Mouse (Mus musculus) left cerebral cortex, postnatal 4 days (tissue): ENCODE results near the gene Syt16. TPM values are rescaled to one million over a fixed set of nuclear protein-coding genes. Genes with fewer than 3 reads are reported as not detected.

Experiments used
- DNase-seq: peaks from one replicate; pipeline ENCODE4 v3.0.0-alpha.2; 2022
- intact Hi-C: fragments of 180-260 bp; cut with DNase I; formaldehyde crosslinking; loops from one replicate; pipeline ENCODE4 v1.15.1; 2025
- total RNA-seq, 2 experiments: library from RNA; stranded (reverse); gene quantifications; 2 replicates each; pipeline ENCODE4 v1.2.3; 2021

Syt16 gene
- total RNA-seq, 2 experiments from 2014 or later = 107 TPM

DNA sequence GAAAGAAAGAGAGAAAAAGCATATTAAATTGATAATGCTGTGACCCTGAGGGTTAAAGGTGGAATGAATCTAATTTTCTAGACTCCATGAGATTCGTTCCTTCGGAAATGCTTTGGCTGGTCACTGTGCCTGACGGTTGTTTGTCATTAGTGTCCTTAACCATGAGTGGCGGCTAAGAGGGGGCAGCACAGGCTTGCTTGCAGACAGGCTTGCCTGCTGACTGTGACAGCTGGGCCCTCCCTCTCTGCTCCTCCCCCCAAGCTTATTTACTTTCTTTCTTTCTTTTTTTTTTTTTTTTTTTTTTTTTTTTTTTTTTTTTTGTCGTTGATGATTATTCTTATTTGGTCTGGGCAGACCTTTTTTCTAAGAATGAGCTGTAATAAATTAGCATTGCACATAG lies 298.9 kb downstream of the Syt16 start:
- intact Hi-C loops = no loop called here

GRCm38 (mm10) chr12:74301559-74301958 lies 304.1 kb downstream of the Syt16 start:
- intact Hi-C loops = no loop called here
- DNase-seq = no peak

More for the DNA sequence above, 298.9 kb downstream of the Syt16 start:
- DNase-seq = no peak

DNA sequence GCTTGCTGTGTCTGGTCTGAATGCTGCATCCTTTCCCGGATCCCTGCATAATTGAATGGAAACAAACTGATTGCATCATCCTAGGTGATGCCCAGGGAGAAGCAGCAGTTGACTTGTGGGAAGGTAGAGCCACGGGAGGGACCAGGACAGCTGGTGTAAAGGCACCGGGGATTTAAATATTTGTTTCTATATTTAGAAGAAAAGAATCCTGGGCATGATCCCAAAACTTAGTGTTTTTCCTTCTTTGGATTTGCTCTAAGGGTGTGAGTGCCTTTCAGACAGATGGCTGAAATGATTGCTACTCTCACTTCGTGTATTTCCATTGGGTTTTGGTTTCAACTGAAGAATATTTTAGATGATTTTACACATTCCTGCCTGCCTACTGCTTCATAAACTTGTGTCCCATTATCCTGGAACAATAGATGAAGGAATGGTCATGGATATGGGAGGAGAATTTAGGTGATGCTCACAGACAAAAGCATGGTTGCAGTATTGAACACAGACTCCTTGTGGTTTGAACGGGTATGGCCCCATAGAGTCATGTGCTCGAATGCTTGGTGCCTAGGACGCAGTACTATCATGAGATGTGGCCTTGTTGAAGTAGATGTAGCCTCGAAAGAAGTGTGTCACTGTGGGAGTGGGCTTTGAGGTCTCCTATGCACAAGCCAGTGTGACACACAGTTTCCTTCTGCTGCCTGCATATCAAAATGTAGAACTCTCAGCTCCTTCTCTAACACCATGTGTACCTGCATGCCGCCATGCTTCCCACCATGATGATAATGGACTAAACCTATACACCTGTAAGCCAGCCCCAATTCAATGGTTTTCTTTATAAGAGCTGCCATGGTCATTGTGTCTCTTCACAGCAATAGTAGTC lies 306.2 kb downstream of the Syt16 start:
- no peak for DNase-seq
- intact Hi-C loops = no loop called here

- no peak for DNase-seq
- intact Hi-C loops = no loop called here
These were observed 315.1 kb downstream of the Syt16 start for GRCm38 (mm10) chr12:74312611-74313010.

DNA sequence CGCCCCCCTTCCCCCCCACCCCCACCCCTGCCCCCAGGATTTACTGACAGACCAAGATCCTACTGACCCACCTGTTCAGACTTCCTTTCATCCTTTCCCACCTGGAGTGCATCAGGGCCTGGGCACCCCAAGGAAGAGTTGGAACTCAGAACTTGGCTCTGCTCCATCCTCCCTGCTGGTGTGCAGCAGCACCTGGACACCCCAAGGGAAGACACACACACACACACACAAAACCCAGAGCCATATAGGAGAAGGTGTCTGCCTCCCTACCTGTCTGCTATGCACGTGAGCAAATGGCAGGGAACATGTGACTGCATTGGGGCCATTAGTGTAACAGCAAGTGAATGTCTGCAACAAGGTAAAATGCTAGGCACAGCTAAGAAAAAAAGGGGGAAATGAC lies 317.8 kb downstream of the Syt16 start:
- intact Hi-C loops = no loop called here
- DNase-seq = no peak

- intact Hi-C loops = no loop called here
- peak; percentile 19 for DNase-seq
These were observed 319.0 kb downstream of the Syt16 start, which contains the start of gene Gm11042 for GRCm38 (mm10) chr12:74316344-74316973. Gene Gm11042 (minus strand): TSS chr12:74316394.

GRCm38 (mm10) chr12:74316989-74317759 lies 319.7 kb downstream of the Syt16 start:
- peak; percentile 86 for DNase-seq
- intact Hi-C loops = no loop called here

- intact Hi-C loops = loop anchor here (5.0 to 10.0 kb wide), 4 partner anchors 852 to 1334 kb away; no protein-coding TSS in a partner anchor
- peak; percentile 76 for DNase-seq
These were observed 322.9 kb downstream of the Syt16 start for GRCm38 (mm10) chr12:74320318-74320717.

DNA sequence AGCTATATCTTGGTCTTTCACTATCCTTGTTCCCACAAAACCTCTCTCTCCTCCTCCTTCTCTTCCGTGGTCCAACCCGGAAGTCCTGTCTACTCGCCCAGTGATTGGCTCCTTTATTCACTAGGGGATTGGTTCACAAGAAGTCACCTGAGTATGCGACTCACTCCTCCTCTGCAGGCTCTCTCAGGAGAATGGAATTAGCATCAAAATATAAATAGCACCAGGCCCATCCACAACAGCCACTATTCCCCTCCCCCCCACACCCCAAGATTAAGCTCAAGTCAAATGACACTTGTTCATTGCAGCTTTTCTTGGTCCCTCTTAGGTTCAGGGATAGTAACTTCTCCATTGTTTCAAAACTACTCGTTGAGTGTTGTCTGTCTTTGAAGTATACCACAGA lies 324.5 kb downstream of the Syt16 start:
- no peak for DNase-seq

More for the DNA sequence above, 324.5 kb downstream of the Syt16 start:
- intact Hi-C loops = loop anchor here (5.0 to 10.0 kb wide), 4 partner anchors 850 to 1333 kb away; no protein-coding TSS in a partner anchor

Other genes with a start within 250 kb of the Syt16 start
- gene Hif1a, start 96.3 kb upstream of the Syt16 start, total RNA-seq = 10 to 100 TPM; 81.5 to 85.3 TPM
- 10 to 100 TPM in 1 of 2 experiments, 1 to 10 TPM in 1; 7.6 to 16.7 TPM for gene Gm49321, start 60.0 kb upstream of the Syt16 start, total RNA-seq
- 10 to 100 TPM; 31.6 to 37.1 TPM for gene Snapc1, start 33.2 kb upstream of the Syt16 start, total RNA-seq